Mouse (Mus musculus): Measurements from ENCODE around the gene Tac2.

- TF ChIP-seq CTCF (IDR thresholded peaks at IDR 0.05), result no peak
- no peak for TF ChIP-seq POLR2A (IDR thresholded peaks at IDR 0.05; ENCODE audit: insufficient read depth, low read depth, low read length)
These were observed 13.3 kb downstream of the Tac2 start for GRCm38 (mm10) chr10:127737552-127737951.
